Mouse (Mus musculus) layer of hippocampus, adult 9-10 months (tissue): ENCODE results near the gene Ppm1h.

Experiments
- DNase-seq: peaks from one replicate; pipeline ENCODE4 v3.0.0; 2022; ENCODE audit warnings: low spot score

Gene Ppm1h

GRCm38 (mm10) chr10:122704901-122705300, 26.3 kb downstream of the Ppm1h start:
- DNase-seq = no peak

DNA sequence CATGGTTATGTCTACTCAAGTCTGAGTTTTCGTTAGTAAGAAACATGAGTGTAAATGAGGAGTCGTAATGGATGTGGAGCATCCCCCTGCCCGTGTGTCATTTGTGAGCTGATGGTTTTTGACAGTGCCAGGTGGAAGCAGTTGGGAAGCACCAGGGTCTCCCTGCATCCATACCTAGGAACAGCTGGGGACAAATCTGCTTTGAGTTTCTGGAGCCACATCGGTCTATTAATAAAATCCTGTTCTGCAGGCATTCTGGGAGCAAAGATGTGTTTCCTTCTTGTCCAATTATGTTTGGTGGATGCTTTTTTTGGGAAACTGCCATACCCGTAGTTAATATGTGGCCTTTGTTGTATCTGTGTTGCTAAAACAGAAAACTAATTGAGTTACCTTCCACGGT, 26.9 kb downstream of the Ppm1h start:
- no peak for DNase-seq

DNA sequence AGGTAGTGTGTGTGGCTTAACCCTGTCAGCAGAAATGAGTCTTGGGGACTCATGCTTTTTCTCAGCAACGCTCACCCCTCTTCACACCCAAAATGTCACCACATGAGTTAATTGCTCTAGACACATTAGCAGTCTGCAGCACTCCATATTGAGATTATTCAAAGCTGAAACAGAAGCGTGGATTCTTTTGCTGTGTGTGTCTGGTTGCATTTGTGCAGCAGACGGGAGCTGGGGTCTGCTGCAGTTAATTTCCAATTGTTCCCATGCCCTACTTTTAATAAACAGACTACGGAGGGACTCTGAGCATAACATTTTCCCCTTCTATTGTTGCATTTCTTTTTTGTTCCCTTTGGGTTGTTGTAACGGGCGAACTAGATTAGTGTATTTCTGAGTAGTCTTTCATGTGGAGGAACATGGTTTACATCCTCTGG, 32.8 kb downstream of the Ppm1h start:
- no peak for DNase-seq

GRCm38 (mm10) chr10:122712307-122712706, 33.7 kb downstream of the Ppm1h start:
- no peak for DNase-seq

GRCm38 (mm10) chr10:122715856-122716255, 37.3 kb downstream of the Ppm1h start:
- no peak for DNase-seq

- no peak for DNase-seq
Measured at GRCm38 (mm10) chr10:122716286-122716685, 37.7 kb downstream of the Ppm1h start.

DNA sequence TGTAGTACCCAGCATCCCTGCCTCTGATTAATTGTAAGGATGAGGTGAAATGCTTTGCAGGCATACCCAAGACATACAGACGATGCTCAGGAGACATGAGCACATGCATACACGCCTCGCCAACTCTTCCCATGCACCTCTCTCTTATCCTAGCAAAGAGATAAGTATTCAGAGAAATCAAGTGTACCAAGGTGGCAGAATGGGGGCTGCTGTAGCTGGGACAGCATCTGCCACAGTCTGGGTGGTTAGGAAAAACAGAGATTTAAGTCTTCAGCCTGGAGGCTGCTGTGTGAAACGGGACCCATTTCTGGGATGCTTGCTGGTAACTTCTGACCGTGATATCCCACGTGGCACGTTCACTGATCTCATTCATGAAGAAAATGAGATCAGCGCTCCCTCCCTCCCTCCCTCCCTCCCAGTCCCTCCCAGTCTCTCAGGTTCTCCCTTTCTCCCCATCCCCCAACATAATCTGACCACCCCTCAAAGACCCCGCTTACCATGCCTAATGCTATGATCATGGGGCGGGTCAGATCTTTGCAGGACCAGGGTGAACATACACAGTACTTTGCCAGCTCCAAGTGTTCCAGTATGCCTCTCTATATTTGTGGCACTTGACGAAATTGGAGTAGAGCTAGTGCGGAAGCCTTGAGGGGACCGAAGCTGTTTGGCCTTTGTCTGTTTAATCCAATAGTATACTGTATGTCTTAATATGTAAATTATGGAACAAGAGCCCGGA, 38.3 kb downstream of the Ppm1h start:
- DNase-seq = no peak

GRCm38 (mm10) chr10:122717754-122718415, 39.3 kb downstream of the Ppm1h start:
- no peak for DNase-seq

- DNase-seq = no peak
Measured at GRCm38 (mm10) chr10:122718951-122719350, 40.4 kb downstream of the Ppm1h start.

- no peak for DNase-seq
Measured at GRCm38 (mm10) chr10:122722111-122722510, 43.5 kb downstream of the Ppm1h start.

DNA sequence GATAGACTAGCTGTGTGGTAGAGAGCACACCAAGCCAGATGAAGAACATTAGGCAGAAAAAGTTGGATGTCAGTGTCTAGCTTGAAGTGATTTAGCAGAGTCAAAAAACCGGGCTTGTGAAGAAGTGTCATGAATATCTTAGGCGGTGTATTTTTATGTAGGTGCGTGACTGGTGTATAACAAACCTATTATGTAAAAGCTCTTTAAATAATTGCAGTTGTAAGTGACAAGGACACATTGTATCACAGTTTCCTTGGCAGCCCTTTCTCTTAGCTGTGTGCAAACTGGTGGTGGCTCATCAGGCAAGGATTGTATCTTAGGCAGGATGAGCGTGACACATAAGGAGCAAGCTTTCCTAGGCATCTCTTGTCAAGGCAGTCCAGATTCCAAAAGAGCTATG, 46.1 kb downstream of the Ppm1h start:
- DNase-seq = no peak

GRCm38 (mm10) chr10:122727228-122727627, 48.7 kb downstream of the Ppm1h start:
- DNase-seq = no peak

GRCm38 (mm10) chr10:122728172-122728571, 49.6 kb downstream of the Ppm1h start:
- DNase-seq = no peak

DNA sequence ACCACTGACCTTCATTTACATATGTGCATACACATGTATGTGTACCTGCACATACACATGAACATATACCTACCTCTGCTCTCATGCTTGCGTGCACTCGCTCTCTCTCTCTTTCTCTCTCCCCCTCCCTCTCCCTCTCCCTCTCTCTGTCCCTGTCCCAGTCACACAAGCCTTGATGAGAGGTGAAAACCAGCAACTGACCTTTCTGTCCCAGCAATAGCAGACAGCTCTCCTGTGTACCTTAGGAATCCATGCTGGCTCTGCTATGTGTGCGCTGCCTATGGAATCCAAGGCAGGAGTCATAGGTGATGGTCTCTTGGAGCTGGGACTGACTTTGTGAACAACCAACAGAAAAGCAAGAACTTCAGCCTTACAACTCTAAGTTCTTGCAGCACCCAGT, 53.6 kb downstream of the Ppm1h start:
- no peak for DNase-seq

DNA sequence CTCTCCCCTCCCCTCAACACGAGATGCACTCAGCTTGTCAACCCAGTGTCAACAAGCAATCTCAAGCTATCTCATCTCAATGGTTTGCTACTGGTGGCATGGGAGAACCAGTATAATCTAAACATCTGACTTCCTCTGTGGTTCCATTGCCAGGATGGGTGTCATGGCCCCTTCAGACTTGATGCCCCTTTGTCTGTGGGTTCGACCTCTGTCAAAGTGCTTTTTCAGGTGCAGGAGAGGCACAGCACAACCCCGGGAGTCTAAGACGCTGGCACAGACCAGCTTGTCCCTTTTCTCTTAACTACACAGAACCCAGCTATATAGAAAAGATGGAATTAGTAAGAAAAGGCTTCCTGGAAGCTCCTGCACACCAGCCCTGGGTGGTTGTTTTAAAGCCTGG, 56.0 kb downstream of the Ppm1h start:
- DNase-seq = no peak

GRCm38 (mm10) chr10:122735284-122735784, 56.8 kb downstream of the Ppm1h start:
- DNase-seq = no peak

DNA sequence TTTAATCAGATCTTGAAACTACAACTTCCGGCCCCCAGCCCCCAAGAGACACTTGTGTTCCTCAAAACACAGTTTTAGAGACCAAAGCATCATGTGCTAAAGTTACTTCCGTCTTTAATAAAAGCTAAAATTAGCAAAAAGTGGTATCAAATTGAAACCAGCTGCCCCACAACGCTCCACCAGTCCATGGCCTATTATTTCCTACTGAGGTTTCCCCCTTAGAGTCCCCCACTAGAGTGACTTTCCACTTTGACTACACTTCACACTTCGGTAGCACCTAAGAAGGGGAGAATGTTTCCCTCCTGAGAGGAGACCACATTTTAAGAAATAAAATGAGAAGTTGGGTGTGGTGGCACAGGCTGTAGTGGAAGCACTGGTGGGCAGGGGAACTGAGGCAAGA, 58.3 kb downstream of the Ppm1h start:
- DNase-seq = no peak

GRCm38 (mm10) chr10:122738526-122738925, 60.0 kb downstream of the Ppm1h start:
- DNase-seq = no peak

DNA sequence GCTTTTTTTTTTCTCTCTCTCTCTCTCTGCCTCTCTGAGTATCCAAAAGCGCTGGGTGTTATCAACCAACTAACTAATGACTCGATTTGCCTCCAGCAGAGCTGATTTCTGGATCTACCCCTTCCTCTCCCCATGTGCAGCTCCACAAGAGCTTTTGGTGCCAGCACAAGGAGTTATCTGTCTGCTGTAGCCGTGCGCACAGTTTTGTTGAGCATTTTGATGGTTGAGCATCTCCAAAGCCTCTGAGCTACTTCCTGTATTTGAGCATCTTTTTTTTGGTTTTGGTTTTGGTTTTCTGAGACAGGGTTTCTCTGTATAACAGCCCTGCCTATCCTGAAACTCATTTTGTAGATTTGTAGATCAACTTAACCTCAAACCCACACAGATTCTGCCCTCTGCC, 60.5 kb downstream of the Ppm1h start:
- no peak for DNase-seq

- DNase-seq = no peak
Measured at GRCm38 (mm10) chr10:122740117-122740516, 61.6 kb downstream of the Ppm1h start.

DNA sequence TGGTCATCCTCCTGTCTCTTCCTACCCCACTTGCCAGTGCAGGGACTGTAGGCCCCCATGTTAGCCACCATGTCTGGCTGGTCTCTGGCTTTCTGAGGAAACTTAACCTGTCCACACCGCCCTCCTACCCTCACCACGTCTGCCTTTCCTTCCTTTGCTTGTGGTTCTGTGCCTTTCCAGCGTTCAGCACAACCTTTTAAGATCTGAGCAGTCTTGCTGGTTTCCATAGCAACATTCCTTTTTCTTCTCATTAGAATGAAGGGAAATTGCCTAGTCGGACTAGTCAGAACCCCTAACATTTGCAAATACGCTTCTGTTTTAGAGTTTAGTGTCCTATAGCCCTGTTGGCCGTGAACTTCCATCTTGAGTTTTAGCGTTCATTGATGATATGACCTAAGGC, 62.6 kb downstream of the Ppm1h start:
- DNase-seq = no peak

- DNase-seq = no peak
Measured at GRCm38 (mm10) chr10:122742136-122742535, 63.6 kb downstream of the Ppm1h start.

- no peak for DNase-seq
Measured at GRCm38 (mm10) chr10:122743361-122743760, 64.8 kb downstream of the Ppm1h start.

DNA sequence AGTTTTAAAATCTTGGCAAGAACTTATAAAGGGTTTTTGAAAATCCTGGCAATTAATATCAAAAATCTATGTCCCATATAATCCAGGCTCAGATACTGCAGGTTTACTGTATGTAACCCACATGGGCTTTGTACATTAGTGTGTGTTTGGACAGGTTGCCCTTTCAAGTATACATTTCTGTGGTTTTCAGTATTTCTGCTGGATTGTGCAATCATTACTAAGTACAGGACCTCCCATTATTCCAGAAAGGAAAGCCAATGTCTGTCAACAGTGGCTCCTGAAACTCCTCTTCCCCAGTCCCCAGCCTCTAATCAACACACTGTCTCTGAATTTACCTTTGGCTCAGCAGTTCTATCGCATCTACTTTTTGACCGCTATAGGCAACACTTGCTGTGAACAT, 66.4 kb downstream of the Ppm1h start:
- DNase-seq = no peak
